Mouse (Mus musculus) C2C12 (cell line): ENCODE measurements around the gene Thoc5.

Source experiments
- CTCF ChIP-seq: IDR thresholded peaks from one replicate; pipeline ENCODE4 v1.5.1; 2011; ENCODE audit not compliant: control insufficient read depth, insufficient read depth, insufficient read length
- MYOD1 ChIP-seq: IDR thresholded peaks from one replicate; pipeline ENCODE4 v1.6.1; 2011; ENCODE audit warnings: low read depth; ENCODE audit not compliant: control insufficient read depth, insufficient read length
- USF1 ChIP-seq: IDR thresholded peaks from one replicate; pipeline ENCODE4 v1.6.1; 2011; ENCODE audit warnings: low read depth, mild to moderate bottlenecking, control low read depth, moderate library complexity

DNA sequence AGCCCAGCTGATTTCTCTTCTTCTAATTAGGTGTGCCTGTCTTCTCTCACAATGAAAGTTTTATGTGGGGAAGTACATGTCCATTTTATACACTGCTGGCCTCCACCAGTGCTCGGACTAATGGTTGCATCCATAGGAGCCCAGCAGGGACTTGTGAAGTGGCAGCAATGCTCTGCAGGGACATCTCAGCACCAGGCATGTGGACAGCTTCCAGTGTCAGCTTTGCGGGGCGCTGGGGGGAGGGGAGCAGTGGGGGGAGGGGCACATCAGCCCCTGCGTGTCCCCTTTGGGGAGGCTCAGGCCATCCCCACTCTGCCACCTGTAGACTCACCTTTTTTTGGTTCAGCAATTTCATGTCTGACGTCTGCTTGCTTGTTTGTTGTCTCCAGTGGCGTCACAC, 58.3 kb downstream of the Thoc5 start:
- TF ChIP-seq MYOD1 (no peak), CTCF (no peak), USF1 (no peak)
